Mouse (Mus musculus) 3T3-L1 (cell line): Measurements from ENCODE around the gene Wfs1.
A peak's percentile ranks its signal among the peaks of the same experiment; 100 is the strongest.

ENCODE experiments used
- DNase-seq: peaks from one replicate; pipeline ENCODE4 v3.0.0-alpha.2; 2015; ENCODE audit warnings: low read depth, low spot score

The Wfs1 gene

GRCm38 (mm10) chr5:36935486-36936473, 53.2 kb downstream of the Wfs1 start:
- DNase-seq: no peak

DNA sequence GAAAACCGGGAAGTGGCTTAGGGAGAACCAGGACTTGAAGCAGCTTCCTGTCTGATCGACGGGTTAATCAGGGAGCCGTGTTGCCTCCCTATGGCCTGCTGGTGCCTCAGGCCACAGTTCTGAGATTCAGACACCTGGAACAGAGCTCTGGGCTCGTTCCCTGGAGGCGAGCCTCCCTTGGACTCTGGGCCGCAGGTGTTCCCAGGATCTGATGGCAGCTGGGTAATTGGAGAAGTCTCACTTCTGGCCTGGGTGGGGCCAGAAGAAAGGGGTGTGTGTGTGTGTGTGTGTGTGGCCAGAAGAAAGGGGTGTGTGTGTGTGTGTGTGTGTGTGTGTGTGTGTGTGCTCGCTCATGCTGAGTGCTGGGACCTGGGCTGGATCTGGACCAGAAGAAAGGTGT, 55.6 kb downstream of the Wfs1 start:
- no peak for DNase-seq

GRCm38 (mm10) chr5:36929376-36929775, 59.6 kb downstream of the Wfs1 start:
- DNase-seq: no peak

GRCm38 (mm10) chr5:36928701-36929100, 60.3 kb downstream of the Wfs1 start:
- DNase-seq: peak; percentile 31

GRCm38 (mm10) chr5:36923826-36924700, 64.9 kb downstream of the Wfs1 start:
- no peak for DNase-seq

DNA sequence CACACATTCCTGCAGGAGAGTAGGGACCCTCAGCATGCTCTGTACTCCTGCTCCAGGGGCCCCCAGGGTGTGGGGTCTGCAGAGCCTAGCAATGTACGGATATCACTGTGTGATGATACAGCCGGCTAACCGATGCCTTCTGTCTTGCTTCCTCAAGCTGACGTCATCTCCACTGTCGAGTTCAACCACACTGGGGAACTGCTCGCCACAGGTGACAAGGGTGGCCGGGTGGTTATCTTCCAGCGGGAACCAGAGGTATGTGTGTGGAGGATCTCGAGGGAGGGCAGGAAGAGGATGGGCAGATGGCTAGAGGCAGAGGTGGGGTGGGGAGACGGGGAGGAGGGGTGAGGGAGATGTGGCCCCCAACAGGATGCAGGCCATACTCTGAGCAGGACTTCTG, 66.2 kb downstream of the Wfs1 start:
- no peak for DNase-seq

DNA sequence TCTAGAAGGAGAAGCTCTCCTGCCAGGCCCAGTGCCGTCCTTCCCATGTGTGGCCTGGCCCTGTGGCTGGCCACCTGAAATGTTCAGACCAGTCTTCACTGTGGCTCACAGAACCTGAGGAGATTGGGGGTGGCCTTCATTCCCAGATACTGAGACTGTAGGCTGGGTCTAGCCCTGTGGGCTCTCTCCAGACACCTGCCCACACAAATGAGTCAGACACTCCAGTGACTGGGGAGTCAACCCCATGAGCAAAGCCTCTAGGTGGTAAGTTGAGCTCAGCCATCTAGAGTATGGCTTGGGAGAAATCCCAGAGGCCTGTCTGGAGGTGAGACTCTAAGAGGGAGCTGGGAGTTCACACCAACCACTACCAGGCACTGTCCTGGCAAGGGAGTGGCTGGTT, 67.1 kb downstream of the Wfs1 start:
- DNase-seq: no peak

DNA sequence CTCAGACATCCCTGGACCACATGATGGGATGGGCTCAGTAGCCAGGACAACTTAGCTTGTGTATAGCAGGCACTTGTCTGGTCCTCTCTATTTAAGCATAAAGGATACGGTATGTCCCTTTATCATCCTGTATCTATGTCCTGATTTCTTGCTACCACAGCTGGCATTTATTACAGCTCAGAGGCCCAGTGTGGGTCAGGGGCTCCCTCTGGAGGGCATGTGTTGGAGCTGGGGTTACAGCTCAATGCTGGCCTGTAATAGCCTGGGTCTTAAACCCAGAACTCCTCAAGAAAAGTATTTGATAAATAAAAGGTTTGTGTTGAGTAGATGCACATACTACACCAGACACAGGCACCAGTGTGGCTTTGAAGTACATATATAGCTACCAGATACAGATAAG, 68.9 kb downstream of the Wfs1 start:
- DNase-seq: peak; percentile 66

- DNase-seq: no peak
Measured at GRCm38 (mm10) chr5:36918016-36918415, 71.0 kb downstream of the Wfs1 start.

GRCm38 (mm10) chr5:36917245-36917644, 71.8 kb downstream of the Wfs1 start:
- no peak for DNase-seq

GRCm38 (mm10) chr5:36916581-36916980, 72.4 kb downstream of the Wfs1 start:
- no peak for DNase-seq
